Mouse (Mus musculus) left cerebral cortex, adult 9 months (tissue): Measurements from ENCODE around the gene Ttc39b.
"Not testable (repeated sequence)": the region's sequence is repeated elsewhere in the genome, so short reads cannot be mapped to it uniquely, and the experiment has no call there.

Source experiments
- DNase-seq, 2 experiments: peaks; one replicate each; pipeline ENCODE4 v3.0.0; 2022; ENCODE audit warnings: low spot score in 2 of 2

The Ttc39b gene

GRCm38 (mm10) chr4:83273616-83274050, 50.4 kb downstream of the Ttc39b start:
- no peak for DNase-seq

GRCm38 (mm10) chr4:83272917-83273615, 51.0 kb downstream of the Ttc39b start:
- no peak for DNase-seq

- DNase-seq = no peak
Observed at GRCm38 (mm10) chr4:83270481-83270880, 53.6 kb downstream of the Ttc39b start.

GRCm38 (mm10) chr4:83269614-83270013, 54.4 kb downstream of the Ttc39b start:
- no peak for DNase-seq

- DNase-seq = no peak
Observed at GRCm38 (mm10) chr4:83265926-83266692, 57.9 kb downstream of the Ttc39b start.

GRCm38 (mm10) chr4:83264832-83265231, 59.2 kb downstream of the Ttc39b start:
- no peak for DNase-seq

GRCm38 (mm10) chr4:83261998-83262397, 62.1 kb downstream of the Ttc39b start:
- no peak for DNase-seq

GRCm38 (mm10) chr4:83259690-83260089, 64.4 kb downstream of the Ttc39b start:
- no peak for DNase-seq

GRCm38 (mm10) chr4:83258273-83258672, 65.8 kb downstream of the Ttc39b start:
- no peak for DNase-seq

GRCm38 (mm10) chr4:83257279-83258260, 66.5 kb downstream of the Ttc39b start:
- no peak for DNase-seq

- no peak for DNase-seq
Observed at GRCm38 (mm10) chr4:83256779-83257178, 67.3 kb downstream of the Ttc39b start.

- DNase-seq = no peak
Observed at GRCm38 (mm10) chr4:83254941-83255340, 69.1 kb downstream of the Ttc39b start.

GRCm38 (mm10) chr4:83253679-83254078, 70.4 kb downstream of the Ttc39b start:
- DNase-seq = no peak

GRCm38 (mm10) chr4:83243706-83244105, 80.3 kb downstream of the Ttc39b start:
- no peak for DNase-seq

GRCm38 (mm10) chr4:83241630-83242029, 82.4 kb downstream of the Ttc39b start:
- DNase-seq = no peak

GRCm38 (mm10) chr4:83237656-83238055, 86.4 kb downstream of the Ttc39b start:
- no peak for DNase-seq

- DNase-seq = not testable (repeated sequence)
Observed at GRCm38 (mm10) chr4:83235304-83235703, 88.8 kb downstream of the Ttc39b start.

GRCm38 (mm10) chr4:83234739-83235138, 89.3 kb downstream of the Ttc39b start:
- DNase-seq = no peak

- DNase-seq = no peak
Observed at GRCm38 (mm10) chr4:83234132-83234531, 89.9 kb downstream of the Ttc39b start.

GRCm38 (mm10) chr4:83233181-83234123, 90.6 kb downstream of the Ttc39b start:
- DNase-seq = peak in 1 of 2 experiments; percentile 91
